Mouse (Mus musculus): Measurements from ENCODE around the gene Atp8b3. TPM values are rescaled to one million over a fixed set of nuclear protein-coding genes. Genes with fewer than 3 reads are reported as not detected.

Gene Atp8b3
- polyA plus RNA-seq, 2 experiments = 0.02 TPM; not detected in 1

DNA sequence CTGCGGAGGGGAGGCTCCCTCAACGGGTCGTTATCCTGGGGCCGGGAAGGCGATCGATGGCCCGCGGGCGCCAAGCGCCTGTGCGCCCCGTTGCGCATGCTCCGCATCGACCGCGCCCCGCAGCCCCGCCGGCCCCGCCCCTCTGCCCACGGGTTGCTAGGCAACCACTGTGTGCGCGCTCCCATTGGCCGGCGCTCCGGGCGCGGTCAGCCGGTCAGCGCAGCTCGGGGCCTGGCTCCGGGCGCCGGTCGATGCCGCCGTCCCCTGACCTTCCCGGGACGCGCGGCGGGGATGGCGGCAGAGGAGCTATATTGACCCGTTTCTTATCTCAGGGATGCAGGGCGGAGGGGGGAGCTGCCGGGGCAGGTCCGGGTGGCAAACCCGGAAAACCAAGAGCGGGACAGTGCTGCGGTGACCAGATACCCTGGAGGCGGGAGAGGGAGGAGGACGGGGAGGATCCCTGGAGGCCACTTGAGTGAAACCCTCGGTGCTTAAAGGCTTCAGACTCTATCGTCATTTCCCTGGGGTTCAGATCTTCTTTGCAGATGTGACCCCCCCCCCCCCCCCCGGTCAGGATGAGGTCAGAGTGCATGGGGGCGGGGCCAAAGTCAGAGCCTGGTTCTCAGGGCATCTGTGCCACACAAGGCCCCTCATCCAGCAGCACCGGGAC is 63.5 kb downstream of the Atp8b3 start:
- Histone ChIP-seq H3K4me1 (replicated peaks; ENCODE audit: control insufficient read depth in 2 of 2, insufficient read depth in 2 of 2, low read length in 1 of 2) (peaks cover 5 to 8% of the 10 kb centered on the region in 2 experiments; a peak in 3 of 4 replicates), H3K9me3 (ENCODE audit: control insufficient read depth, low read length) (no peaks in the 10 kb centered on the region), H3K27me3 (ENCODE audit: control insufficient read depth, insufficient read depth, low read length) (peaks cover 22% of the 10 kb centered on the region), H3K4me2 (ENCODE audit: low read depth) (peak overlapping the region; percentile 62), H3K36me3 (replicated peaks; ENCODE audit: control insufficient read depth, insufficient read depth, low read depth) (no peaks in the 10 kb centered on the region), H3K27ac (peak overlapping the region; percentile 21), H3K9ac (replicated peaks) (peak overlapping the region; percentile 39), H3K4me3 (ENCODE audit: insufficient read depth in 1 of 2, low read depth in 2 of 2, low read length in 2 of 2) (peak overlapping the region; percentile 53 to 59)
- ATAC-seq (ENCODE audit: insufficient read depth) (peak; percentile 86), DNase-seq (ENCODE audit: low read depth in 3 of 3, low spot score in 3 of 3) (peak; percentile 71 to 74 (median 72))
- TF ChIP-seq EP300 (IDR thresholded peaks at IDR 0.05; ENCODE audit: low read depth) (peak; percentile 50; the same call in 1 of the 2 replicates), CTCF (IDR thresholded peaks at IDR 0.05; ENCODE audit: low read depth) (no peak)
- WGBS (ENCODE audit: insufficient replicate concordance) = 1% methylated on average over 58 of the region's 58 CpGs

Other genes starting within 250 kb of the Atp8b3 start
- 2,043 and 2,097 TPM in 2 replicates for gene Rps15, start 246.7 kb downstream of the Atp8b3 start, polyA plus RNA-seq (2012; rRNA removed)
- gene Rps15, start 246.7 kb downstream of the Atp8b3 start, polyA plus RNA-seq (2014; fragmentation: Nextera tagmentation; extraction: Ambion mirVana) = 805 and 809 TPM in 2 replicates
- gene Apc2, start 243.1 kb downstream of the Atp8b3 start, polyA plus RNA-seq (2012; rRNA removed) = 0.04 and 0.16 TPM in 2 replicates
- 0.04 TPM in 1 of 2 replicates, not detected in the other for gene Apc2, start 243.1 kb downstream of the Atp8b3 start, polyA plus RNA-seq (2014; fragmentation: Nextera tagmentation; extraction: Ambion mirVana)
- gene 2310011J03Rik, start 218.6 kb downstream of the Atp8b3 start, polyA plus RNA-seq (2012; rRNA removed) = 24.3 and 24.7 TPM in 2 replicates
- gene 2310011J03Rik, start 218.6 kb downstream of the Atp8b3 start, polyA plus RNA-seq (2014; fragmentation: Nextera tagmentation; extraction: Ambion mirVana) = 29.4 and 29.5 TPM in 2 replicates
- 6.6 and 7.2 TPM in 2 replicates for gene Pcsk4, start 209.6 kb downstream of the Atp8b3 start, polyA plus RNA-seq (2012; rRNA removed)
- 3.1 and 3.2 TPM in 2 replicates for gene Pcsk4, start 209.6 kb downstream of the Atp8b3 start, polyA plus RNA-seq (2014; fragmentation: Nextera tagmentation; extraction: Ambion mirVana)
- 23.6 and 29.2 TPM in 2 replicates for gene Reep6, start 209.2 kb downstream of the Atp8b3 start, polyA plus RNA-seq (2012; rRNA removed)
- gene Reep6, start 209.2 kb downstream of the Atp8b3 start, polyA plus RNA-seq (2014; fragmentation: Nextera tagmentation; extraction: Ambion mirVana) = 55.3 and 59.5 TPM in 2 replicates
- gene Adamtsl5, start 190.7 kb downstream of the Atp8b3 start, polyA plus RNA-seq (2012; rRNA removed) = 1.9 and 2.1 TPM in 2 replicates
- gene Adamtsl5, start 190.7 kb downstream of the Atp8b3 start, polyA plus RNA-seq (2014; fragmentation: Nextera tagmentation; extraction: Ambion mirVana) = 1.3 TPM in 2 replicates
- 0.08 and 0.10 TPM in 2 replicates for gene Plk5, start 182.7 kb downstream of the Atp8b3 start, polyA plus RNA-seq (2012; rRNA removed)
- gene Plk5, start 182.7 kb downstream of the Atp8b3 start, polyA plus RNA-seq (2014; fragmentation: Nextera tagmentation; extraction: Ambion mirVana) = 0.09 TPM in 1 of 2 replicates, not detected in the other
- gene Mex3d, start 151.5 kb downstream of the Atp8b3 start, polyA plus RNA-seq (2012; rRNA removed) = 3.2 and 3.3 TPM in 2 replicates
- 0.55 and 1.1 TPM in 2 replicates for gene Mex3d, start 151.5 kb downstream of the Atp8b3 start, polyA plus RNA-seq (2014; fragmentation: Nextera tagmentation; extraction: Ambion mirVana)
- gene Mbd3, start 139.6 kb downstream of the Atp8b3 start, polyA plus RNA-seq (2012; rRNA removed) = 66.7 and 79.5 TPM in 2 replicates
- gene Mbd3, start 139.6 kb downstream of the Atp8b3 start, polyA plus RNA-seq (2014; fragmentation: Nextera tagmentation; extraction: Ambion mirVana) = 43.7 and 44.3 TPM in 2 replicates
- gene Uqcr11, start 132.3 kb downstream of the Atp8b3 start, polyA plus RNA-seq (2012; rRNA removed) = 359 and 571 TPM in 2 replicates
- 729 and 738 TPM in 2 replicates for gene Uqcr11, start 132.3 kb downstream of the Atp8b3 start, polyA plus RNA-seq (2014; fragmentation: Nextera tagmentation; extraction: Ambion mirVana)
- 54.7 and 74.7 TPM in 2 replicates for gene Tcf3, start 105.5 kb downstream of the Atp8b3 start, polyA plus RNA-seq (2012; rRNA removed)
- 41.9 and 55.4 TPM in 2 replicates for gene Tcf3, start 105.5 kb downstream of the Atp8b3 start, polyA plus RNA-seq (2014; fragmentation: Nextera tagmentation; extraction: Ambion mirVana)
- 0.02 TPM in 2 replicates for gene Onecut3, start 44.3 kb downstream of the Atp8b3 start, polyA plus RNA-seq (2012; rRNA removed)
- gene Onecut3, start 44.3 kb downstream of the Atp8b3 start, polyA plus RNA-seq (2014; fragmentation: Nextera tagmentation; extraction: Ambion mirVana) = not detected in 2 replicates
- 19.1 and 24.8 TPM in 2 replicates for gene Rexo1, start 22.4 kb upstream of the Atp8b3 start, polyA plus RNA-seq (2012; rRNA removed)
- gene Rexo1, start 22.4 kb upstream of the Atp8b3 start, polyA plus RNA-seq (2014; fragmentation: Nextera tagmentation; extraction: Ambion mirVana) = 10.7 and 14.0 TPM in 2 replicates
- gene Klf16, start 38.2 kb upstream of the Atp8b3 start, polyA plus RNA-seq (2012; rRNA removed) = 12.5 and 13.8 TPM in 2 replicates
- gene Klf16, start 38.2 kb upstream of the Atp8b3 start, polyA plus RNA-seq (2014; fragmentation: Nextera tagmentation; extraction: Ambion mirVana) = 10.6 and 12.3 TPM in 2 replicates
- gene Abhd17a, start 51.2 kb upstream of the Atp8b3 start, polyA plus RNA-seq (2012; rRNA removed) = 41.2 and 51.0 TPM in 2 replicates
- 55.0 and 63.4 TPM in 2 replicates for gene Abhd17a, start 51.2 kb upstream of the Atp8b3 start, polyA plus RNA-seq (2014; fragmentation: Nextera tagmentation; extraction: Ambion mirVana)
- 22.0 and 27.6 TPM in 2 replicates for gene Scamp4, start 63.7 kb upstream of the Atp8b3 start, polyA plus RNA-seq (2012; rRNA removed)
- 34.6 and 39.8 TPM in 2 replicates for gene Scamp4, start 63.7 kb upstream of the Atp8b3 start, polyA plus RNA-seq (2014; fragmentation: Nextera tagmentation; extraction: Ambion mirVana)
- gene Adat3, start 63.8 kb upstream of the Atp8b3 start, polyA plus RNA-seq (2012; rRNA removed) = 6.3 and 6.4 TPM in 2 replicates
- 3.8 and 4.9 TPM in 2 replicates for gene Adat3, start 63.8 kb upstream of the Atp8b3 start, polyA plus RNA-seq (2014; fragmentation: Nextera tagmentation; extraction: Ambion mirVana)
- gene Gm49322, start 66.9 kb upstream of the Atp8b3 start, polyA plus RNA-seq (2012; rRNA removed) = 1.2 and 1.3 TPM in 2 replicates
- 0.19 and 0.28 TPM in 2 replicates for gene Gm49322, start 66.9 kb upstream of the Atp8b3 start, polyA plus RNA-seq (2014; fragmentation: Nextera tagmentation; extraction: Ambion mirVana)
- 46.9 and 51.3 TPM in 2 replicates for gene Csnk1g2, start 83.7 kb upstream of the Atp8b3 start, polyA plus RNA-seq (2012; rRNA removed)
- gene Csnk1g2, start 83.7 kb upstream of the Atp8b3 start, polyA plus RNA-seq (2014; fragmentation: Nextera tagmentation; extraction: Ambion mirVana) = 25.5 and 27.0 TPM in 2 replicates
- 8.2 and 11.3 TPM in 2 replicates for gene Btbd2, start 117.9 kb upstream of the Atp8b3 start, polyA plus RNA-seq (2012; rRNA removed)
- gene Btbd2, start 117.9 kb upstream of the Atp8b3 start, polyA plus RNA-seq (2014; fragmentation: Nextera tagmentation; extraction: Ambion mirVana) = 8.6 and 12.0 TPM in 2 replicates
- 59.7 and 69.1 TPM in 2 replicates for gene Mknk2, start 139.0 kb upstream of the Atp8b3 start, polyA plus RNA-seq (2012; rRNA removed)
- gene Mknk2, start 139.0 kb upstream of the Atp8b3 start, polyA plus RNA-seq (2014; fragmentation: Nextera tagmentation; extraction: Ambion mirVana) = 58.7 and 74.3 TPM in 2 replicates
- gene Mob3a, start 162.9 kb upstream of the Atp8b3 start, polyA plus RNA-seq (2012; rRNA removed) = 13.0 and 15.8 TPM in 2 replicates
- 14.2 and 16.0 TPM in 2 replicates for gene Mob3a, start 162.9 kb upstream of the Atp8b3 start, polyA plus RNA-seq (2014; fragmentation: Nextera tagmentation; extraction: Ambion mirVana)
- 9.9 and 11.3 TPM in 2 replicates for gene Izumo4, start 163.1 kb upstream of the Atp8b3 start, polyA plus RNA-seq (2012; rRNA removed)
- gene Izumo4, start 163.1 kb upstream of the Atp8b3 start, polyA plus RNA-seq (2014; fragmentation: Nextera tagmentation; extraction: Ambion mirVana) = 4.0 and 6.0 TPM in 2 replicates
- gene Ap3d1, start 203.1 kb upstream of the Atp8b3 start, polyA plus RNA-seq (2012; rRNA removed) = 24.5 and 26.2 TPM in 2 replicates
- gene Ap3d1, start 203.1 kb upstream of the Atp8b3 start, polyA plus RNA-seq (2014; fragmentation: Nextera tagmentation; extraction: Ambion mirVana) = 20.1 and 22.4 TPM in 2 replicates
- gene Dot1l, start 216.1 kb upstream of the Atp8b3 start, polyA plus RNA-seq (2012; rRNA removed) = 11.5 and 11.6 TPM in 2 replicates
- 7.1 and 8.3 TPM in 2 replicates for gene Dot1l, start 216.1 kb upstream of the Atp8b3 start, polyA plus RNA-seq (2014; fragmentation: Nextera tagmentation; extraction: Ambion mirVana)

All from liver, embryonic 14.5 days (tissue).